Mouse (Mus musculus) spleen, postnatal 10 days (tissue): Measurements from ENCODE around the gene Anks1b.
"Not testable (repeated sequence)": the region's sequence is repeated elsewhere in the genome, so short reads cannot be mapped to it uniquely, and the experiment has no call there.

Experiments used
- DNase-seq, 2 experiments: peaks; one replicate each; pipeline ENCODE4 v3.0.0; 2021 to 2022; ENCODE audit warnings: low spot score in 2 of 2

Gene Anks1b

DNA sequence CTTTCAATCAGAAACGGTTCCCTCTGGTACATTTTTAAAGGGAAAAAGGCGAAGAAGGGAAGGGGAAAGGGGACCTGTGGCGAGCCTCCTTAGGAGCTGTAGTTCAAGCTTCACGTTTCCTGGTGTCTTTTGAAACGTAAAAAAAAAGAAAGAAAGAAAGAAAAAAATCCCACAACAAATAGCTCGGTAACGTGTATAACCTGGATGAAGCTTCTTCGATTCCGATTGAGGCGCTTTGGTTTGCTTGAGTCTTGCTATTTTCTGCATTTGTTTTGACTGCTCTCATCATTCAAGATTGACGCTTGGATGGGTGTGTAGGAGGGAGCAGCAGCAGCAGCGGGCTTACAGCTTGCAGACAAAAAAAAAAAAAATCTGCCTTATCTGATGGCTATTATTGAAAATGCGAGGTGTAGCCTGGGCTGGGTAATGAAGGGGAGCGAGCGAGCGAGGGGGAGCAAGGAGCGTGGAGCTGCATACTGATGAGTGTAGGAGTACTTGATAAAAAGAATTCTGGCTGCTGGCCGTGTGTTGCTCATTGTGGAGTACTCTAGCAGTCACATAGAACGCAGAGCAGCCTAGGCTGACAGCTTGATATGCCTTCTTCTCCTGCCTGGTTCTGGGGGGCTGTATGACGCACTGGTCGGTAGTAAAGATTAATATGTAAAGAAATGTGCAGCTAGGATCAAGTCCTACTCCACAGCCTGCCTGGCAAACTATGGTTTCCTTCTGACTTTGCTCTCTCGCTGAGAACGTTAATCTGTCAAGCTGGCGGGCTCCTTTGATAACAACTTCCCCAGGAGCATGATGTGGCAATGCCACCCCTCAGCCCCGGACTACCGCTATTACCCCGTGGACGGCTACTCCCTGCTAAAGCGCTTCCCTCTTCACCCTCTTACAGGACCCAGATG, 703.1 kb downstream of the Anks1b start:
- no peak for DNase-seq

DNA sequence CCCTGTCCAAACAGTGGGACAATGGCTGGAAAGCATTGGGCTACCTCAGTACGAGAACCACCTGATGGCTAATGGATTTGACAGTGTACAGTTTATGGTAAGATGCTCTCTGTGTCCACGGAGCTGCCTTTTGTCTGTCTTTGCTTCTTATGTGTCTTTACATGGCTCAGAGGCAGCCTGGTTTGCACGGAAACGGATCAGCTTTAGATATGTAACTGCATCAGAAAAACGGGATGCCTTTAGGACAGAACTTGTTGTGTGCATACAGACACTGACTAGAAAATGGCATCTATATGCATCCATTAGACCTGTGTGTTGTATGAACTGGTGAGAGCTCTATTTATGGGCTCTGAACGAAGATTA, 703.8 kb downstream of the Anks1b start:
- DNase-seq, result no peak

DNA sequence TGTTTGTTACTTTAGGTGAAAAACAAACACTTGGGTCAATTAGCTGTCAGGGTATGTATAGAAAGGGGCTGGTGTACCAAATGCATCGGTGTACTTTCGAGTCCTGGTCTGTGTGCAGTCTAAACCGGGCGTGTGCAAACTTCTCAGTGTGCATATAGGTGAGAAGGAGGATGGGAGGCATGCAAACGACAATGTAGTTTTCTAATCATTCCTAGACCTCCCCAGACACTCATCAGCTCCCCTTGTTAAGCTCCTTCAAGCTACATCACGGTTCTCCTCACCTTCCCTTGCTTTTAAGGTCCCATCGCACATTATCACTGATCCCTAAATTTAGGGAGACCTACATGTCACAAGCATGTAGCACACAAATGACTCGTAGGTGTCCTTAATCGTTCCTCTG, 704.5 kb downstream of the Anks1b start:
- DNase-seq, result no peak

GRCm38 (mm10) chr10:90579970-90580369, 706.7 kb downstream of the Anks1b start:
- no peak for DNase-seq

GRCm38 (mm10) chr10:90584052-90584451, 710.7 kb downstream of the Anks1b start:
- DNase-seq, result no peak

DNA sequence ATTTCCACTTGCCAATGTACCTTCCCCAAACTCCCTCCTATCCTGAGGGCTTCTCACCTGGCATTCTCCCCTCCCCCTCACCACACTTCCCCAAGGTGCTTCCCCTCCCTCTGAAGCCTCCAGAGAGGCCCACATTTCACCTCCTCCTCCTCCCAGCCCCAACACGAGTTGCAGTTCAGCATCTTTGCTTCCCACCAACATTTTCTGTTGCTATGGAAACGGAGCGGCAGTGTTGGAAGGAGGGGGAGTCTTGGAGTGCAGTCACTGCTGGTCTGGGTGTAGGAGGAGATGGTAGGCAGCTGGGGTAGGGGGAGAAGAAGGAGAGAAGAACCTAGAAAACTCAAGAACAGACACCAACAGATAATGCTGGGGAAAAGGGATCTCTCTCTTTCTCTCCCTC, 722.8 kb downstream of the Anks1b start:
- DNase-seq, result no peak

GRCm38 (mm10) chr10:90596576-90596975, 723.3 kb downstream of the Anks1b start:
- no peak for DNase-seq

DNA sequence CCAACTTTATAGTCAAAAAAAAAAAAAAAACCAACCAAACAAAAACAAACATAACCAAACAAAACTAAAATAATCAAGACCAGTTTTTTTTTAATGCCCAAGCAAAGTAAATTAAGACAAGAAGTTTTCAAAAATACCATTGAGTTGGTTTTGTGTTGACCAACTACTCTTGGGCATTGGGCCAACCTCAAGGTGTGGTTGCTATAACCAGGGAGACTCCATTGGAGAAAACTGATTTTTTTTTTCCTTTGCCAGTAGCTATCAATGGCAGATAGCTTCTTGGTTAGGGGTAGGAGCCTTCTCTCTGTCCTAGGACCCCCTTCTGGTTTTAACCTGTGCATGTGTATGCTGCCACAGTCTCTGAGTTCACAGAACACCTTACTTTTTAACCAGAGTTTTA, 725.8 kb downstream of the Anks1b start:
- DNase-seq, result no peak

GRCm38 (mm10) chr10:90599726-90600531, 726.6 kb downstream of the Anks1b start:
- DNase-seq, result no peak

DNA sequence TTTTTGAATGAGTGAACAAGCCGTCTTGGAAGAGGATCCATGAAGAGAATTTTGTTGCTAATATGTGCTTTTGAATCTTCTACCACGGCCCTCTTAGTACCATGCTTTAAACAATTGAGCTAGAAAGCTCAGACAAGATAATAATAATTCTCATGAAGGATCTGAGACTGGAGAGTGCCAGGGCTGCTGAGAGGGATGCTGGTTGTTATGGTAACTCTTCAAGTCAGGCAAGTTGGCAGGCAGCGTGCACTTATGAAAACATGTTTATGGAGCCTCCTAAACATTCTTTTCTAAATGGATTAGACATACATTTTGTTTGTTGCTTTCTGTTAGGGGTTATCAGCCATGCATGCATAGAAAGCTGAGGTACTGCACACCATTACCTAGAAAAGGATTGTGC, 734.3 kb downstream of the Anks1b start:
- DNase-seq, result no peak

DNA sequence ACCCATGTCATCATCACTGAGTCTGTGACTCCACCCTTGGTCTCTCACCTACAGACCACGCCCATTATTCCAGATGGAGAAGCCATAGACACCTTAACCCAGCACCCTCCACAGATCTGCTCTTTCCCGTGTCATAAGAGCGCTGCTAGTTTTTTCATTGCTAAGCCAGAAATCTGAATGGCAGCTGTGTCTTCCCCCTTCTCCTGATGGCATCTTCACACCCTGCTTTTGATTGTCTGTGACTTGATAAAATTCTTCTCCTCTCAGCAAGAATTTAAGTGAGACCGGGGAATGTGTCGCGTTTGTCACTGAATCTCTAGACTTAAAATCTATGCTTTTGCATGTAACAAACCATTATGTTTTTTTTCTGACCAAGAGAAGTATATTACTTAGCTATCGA, 736.1 kb downstream of the Anks1b start:
- no peak for DNase-seq

- DNase-seq, result no peak
Observed at GRCm38 (mm10) chr10:90613051-90613450, 739.7 kb downstream of the Anks1b start.

GRCm38 (mm10) chr10:90615196-90615595, 741.9 kb downstream of the Anks1b start:
- DNase-seq, result no peak

GRCm38 (mm10) chr10:90616622-90617021, 743.3 kb downstream of the Anks1b start:
- no peak for DNase-seq

- DNase-seq, result no peak
Observed at GRCm38 (mm10) chr10:90617664-90618296, 744.5 kb downstream of the Anks1b start.

DNA sequence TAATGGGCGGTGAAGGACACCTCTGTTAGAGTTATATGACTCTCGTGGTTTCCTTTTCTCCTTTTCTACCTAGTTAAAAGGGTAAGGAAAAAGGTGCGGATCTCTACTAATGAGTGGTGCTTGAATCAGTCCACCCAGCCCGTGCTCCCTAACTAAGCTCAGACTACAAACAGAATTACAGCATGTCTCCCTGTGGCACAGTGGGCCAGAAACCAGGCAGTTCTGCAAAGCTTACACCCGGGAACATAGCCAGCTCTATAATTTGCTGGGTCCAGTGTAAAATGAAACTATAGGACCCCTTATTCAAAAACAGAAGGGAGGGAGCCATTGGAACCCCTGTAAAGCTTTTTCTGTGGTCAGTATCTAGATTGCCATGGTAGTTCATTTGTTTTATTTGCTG, 754.2 kb downstream of the Anks1b start:
- DNase-seq, result no peak

GRCm38 (mm10) chr10:90630099-90630698, 756.9 kb downstream of the Anks1b start:
- no peak for DNase-seq

GRCm38 (mm10) chr10:90630794-90631193, 757.5 kb downstream of the Anks1b start:
- not testable (repeated sequence) for DNase-seq

DNA sequence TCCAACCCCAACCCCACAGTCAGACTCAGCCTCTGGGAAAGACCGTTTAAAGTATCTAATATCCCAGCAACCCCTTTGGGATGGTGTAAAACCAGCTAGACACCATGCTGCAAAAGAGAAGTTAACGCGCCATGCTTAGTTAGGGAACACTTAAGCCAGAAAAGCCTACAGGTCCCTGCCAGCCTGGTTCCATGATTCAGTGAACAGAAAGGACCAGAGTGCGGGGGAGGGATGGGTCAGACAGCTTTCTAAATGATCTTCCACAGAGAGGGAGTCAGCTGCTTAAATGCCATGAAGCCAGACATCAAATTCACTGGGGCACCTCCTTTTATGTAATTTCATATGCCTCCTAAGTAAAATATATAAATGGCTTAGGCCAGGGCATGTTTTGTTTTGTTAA, 764.0 kb downstream of the Anks1b start:
- no peak for DNase-seq

DNA sequence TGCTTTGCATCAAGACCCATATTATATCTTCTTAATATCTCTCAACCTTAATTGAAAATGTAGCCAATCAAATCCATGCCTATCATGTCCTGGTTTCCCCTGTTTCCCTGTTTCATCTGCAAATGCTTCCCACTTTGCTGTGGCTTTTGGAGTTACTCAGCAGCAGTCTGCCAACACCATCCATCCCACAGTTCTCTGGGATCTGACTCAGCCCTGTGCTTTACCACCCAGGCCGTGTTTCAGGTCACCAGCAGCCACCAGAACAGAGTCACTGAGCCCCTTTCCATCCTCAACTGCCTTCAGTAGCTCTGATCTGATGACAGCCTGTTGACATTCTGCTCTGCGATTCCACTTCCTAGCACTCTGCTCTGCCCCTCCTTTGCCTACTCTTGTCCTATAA, 776.4 kb downstream of the Anks1b start:
- DNase-seq, result no peak

DNA sequence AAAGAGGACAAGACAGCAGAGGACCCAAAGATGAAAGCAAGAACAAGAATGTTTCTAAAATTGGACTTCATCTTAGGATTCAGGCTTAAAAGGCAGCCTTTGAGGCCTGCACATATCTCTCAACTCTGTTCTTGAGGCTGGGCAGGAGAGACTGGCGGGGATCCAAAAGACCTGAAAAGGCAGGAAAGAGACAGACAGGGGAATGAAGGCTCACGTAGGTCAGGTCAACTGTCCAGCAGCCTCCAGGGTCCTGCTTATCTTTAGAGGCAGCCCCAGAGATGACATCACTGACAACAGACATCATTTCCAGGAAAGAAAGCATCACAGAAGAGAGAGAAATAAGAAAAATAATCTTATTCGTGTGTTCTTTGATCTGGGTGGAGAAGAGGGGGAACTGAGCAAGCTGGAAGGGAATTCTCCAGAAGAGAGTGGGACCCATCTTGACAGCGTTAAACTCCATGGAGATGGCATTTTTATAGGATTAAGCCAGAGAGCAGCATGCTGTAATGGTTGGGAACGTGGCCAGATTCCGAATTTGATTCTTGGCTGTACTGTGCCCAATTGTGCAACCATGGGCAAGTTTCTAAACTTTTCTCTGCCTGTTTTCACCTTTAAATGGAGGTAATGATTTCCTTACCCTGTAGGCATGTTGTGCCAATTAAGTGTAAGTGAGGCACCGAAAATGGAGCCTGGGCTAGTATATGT, 784.3 kb downstream of the Anks1b start:
- DNase-seq, result no peak
